Mouse (Mus musculus): ENCODE data around the gene Bmpr2. TPM values are rescaled to one million over a fixed set of nuclear protein-coding genes. Genes with fewer than 3 reads are reported as not detected.

Bmpr2 gene
- polyA plus RNA-seq, 1 experiment from 2014 or later, result 0.88 TPM

Other genes starting within 250 kb of the Bmpr2 start
- gene Gm973, start 247.1 kb upstream of the Bmpr2 start, polyA plus RNA-seq (2015; fragmentation: Nextera tagmentation; extraction: Ambion mirVana), result 0.12 TPM in 1 of 2 replicates, not detected in the other
- 108 and 126 TPM in 2 replicates for gene Sumo1, start 92.6 kb upstream of the Bmpr2 start, polyA plus RNA-seq (2015; fragmentation: Nextera tagmentation; extraction: Ambion mirVana)
- 106 and 112 TPM in 2 replicates for gene Nop58, start 78.4 kb upstream of the Bmpr2 start, polyA plus RNA-seq (2015; fragmentation: Nextera tagmentation; extraction: Ambion mirVana)
- gene Fam117b, start 149.6 kb downstream of the Bmpr2 start, polyA plus RNA-seq (2015; fragmentation: Nextera tagmentation; extraction: Ambion mirVana), result 1.9 and 2.0 TPM in 2 replicates